Mouse (Mus musculus): ENCODE data around the gene Stx7.
"Not testable (repeated sequence)": the region's sequence is repeated elsewhere in the genome, so short reads cannot be mapped to it uniquely, and the experiment has no call there.

Gene Stx7

DNA sequence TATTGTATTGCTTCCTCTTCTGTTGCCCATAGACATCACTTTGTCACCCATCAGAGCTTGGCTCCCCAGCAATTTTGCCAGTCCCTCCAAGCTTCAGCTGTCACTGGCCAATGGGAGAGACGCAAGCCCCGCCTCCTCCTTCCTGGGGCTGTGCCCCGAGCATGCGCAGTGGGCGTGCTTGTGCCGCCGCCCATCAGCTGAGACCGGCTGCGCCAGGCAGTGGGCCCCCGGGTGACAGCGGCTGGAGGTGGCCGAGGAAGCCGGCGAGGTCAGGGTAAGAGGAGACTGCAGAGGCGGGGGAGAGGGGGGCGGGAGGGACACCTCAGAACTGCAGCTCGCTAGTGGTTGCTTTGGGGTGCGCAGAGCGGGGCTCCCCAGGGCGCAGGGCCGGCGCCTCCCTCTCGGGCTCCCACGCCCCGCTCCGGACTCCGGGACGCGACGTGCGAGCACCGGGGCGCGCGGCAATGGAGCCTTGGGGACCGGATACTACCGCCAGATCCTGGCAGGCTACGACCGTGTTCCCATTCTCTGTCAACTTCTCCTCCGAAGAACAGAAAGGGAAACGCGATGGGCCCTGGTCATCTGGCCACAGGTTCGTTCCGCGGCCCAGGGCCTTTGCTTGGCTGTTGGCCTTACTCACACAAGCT, at the start of gene Stx7:
TSS of gene Stx7 (plus strand) at position 168 of the 647 bp plus-strand sequence.
- CTCF ChIA-PET = interaction anchor here (1.1 kb wide), 1 partner anchor 11 kb away, joined by 3 read pairs; no protein-coding TSS in a partner anchor

DNA sequence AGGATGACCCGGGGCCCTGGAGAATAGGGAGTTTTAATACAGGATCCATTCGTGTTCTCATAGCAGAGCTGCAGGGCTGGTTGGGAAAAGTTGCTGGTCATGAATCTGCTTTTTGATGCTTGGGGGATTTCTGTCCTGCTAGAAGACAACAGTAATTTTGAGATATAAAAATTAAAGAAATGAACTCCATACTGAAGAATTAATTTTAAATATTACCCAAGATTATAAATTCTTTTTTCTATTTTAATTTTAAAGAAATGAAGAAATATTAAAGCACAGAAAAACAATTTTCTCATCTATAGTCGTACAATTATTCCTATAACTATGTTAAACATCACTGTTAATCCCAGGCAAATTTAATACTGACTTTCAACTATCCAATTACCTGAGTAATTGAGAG, 47.3 kb upstream of the Stx7 start, which contains the start of gene Taar8c:
TSS of gene Taar8c (minus strand) at position 101 of the 400 bp plus-strand sequence.
- CTCF ChIA-PET = not testable (repeated sequence)

DNA sequence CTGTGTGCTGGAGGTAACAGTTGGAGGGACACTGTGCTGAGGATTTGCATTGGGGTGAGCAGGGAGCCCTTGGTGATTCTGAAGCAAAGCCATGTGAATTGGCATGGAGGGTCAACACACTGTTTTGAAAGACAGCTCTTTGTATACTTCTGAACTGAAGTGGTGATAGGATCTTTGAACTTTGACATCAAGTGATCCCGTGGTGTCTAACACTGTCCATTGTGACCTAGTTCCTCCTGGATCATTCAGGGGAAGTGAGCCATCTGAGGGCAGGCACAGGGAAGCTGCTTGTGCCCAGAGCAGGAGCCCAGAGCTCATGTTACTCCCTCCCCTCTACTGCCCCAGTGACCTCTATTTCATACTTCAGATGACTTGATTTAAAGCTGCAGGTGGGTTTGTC, 45.8 kb upstream of the Stx7 start:
- CTCF ChIA-PET = not testable (repeated sequence)

DNA sequence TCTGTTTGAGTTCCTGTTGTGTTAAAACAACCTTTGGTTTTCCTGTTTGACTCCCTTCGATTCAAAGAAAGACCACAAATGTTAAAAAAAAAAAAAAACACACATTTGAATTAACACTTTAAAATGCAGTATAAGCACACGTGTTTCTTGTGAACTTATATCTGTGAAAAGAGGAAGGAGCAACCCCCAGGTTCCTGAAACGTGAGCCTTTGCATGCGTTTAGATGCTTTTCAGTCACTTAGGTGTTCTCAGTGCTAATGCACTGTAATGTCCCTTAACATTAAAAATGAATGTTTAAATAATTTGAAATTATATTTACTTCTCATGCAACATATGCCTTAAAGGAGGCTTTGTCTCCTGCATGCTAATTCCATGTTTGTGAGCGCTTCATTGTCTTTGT, 41.4 kb upstream of the Stx7 start:
- CTCF ChIA-PET = no interaction called here

DNA sequence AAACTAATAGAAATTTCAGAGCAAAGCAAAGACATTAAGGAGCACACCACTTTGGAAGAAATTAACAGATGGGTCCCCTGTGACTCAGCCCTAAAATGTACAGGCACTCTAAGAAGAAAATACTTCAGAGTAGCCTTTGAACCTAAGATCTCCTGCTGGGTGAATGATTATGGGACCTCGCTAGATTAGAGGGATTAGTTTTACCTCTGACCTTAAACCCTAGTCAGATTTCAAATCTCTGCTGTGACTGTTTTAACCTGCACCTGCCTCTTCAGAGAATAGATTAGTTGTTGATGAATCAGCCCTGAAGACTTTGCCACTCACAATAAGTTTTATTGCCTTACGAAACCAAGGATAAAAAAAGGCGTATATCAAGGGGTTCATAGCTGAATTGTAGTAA, 40.9 kb upstream of the Stx7 start:
- CTCF ChIA-PET = no interaction called here

DNA sequence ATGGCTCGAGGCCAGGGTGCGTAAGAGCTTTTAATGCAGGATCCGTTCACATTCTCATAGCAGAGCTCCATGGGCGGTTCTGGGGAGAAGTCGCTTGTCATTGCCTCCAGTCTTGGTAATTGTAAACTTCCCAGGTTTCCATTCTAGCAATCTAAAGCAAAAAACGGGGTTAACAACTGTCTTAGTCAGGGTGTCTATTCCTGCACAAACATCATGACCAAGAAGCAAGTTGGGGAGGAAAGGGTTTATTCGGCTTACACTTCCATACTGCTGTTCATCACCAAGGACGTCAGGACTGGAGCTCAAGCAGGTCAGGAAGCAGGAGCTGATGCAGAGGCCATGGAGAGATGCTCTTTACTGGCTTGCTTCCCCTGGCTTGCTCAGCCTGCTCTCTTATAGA, 39.7 kb upstream of the Stx7 start, which contains the start of gene Taar9:
TSS of gene Taar9 (minus strand) at position 101 of the 400 bp plus-strand sequence.
- CTCF ChIA-PET = not testable (repeated sequence)

DNA sequence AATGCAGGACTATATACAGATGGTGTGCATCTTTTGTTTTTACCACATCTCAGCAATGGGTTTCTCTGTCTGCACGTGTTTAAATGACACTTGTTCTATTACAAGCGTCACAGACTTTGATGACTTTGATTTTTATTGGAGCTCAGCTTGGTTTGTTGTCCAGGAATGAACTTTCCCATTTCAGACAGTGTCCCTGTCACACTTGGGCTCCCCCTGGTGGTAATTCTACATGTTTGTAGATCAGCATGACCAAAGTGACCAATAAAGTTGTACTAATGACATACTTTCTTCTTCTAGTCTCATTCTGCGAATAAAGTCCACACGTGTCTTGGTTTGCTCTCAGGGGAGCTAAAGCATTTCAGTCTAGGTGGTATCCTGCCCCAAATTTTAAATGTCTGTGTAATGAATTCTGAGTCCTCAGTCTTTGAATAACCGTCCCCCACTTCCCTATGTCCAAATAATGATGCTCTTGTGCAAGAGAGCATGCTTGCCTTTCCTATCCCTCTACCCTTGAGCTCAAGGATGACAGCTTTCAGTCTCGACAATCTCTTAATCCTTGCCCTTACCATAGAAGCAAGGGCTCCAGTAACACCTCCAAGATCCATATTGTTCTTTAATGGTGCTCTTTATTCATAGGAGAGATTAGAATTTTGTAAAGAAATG, 37.9 kb upstream of the Stx7 start:
- CTCF ChIA-PET = no interaction called here

DNA sequence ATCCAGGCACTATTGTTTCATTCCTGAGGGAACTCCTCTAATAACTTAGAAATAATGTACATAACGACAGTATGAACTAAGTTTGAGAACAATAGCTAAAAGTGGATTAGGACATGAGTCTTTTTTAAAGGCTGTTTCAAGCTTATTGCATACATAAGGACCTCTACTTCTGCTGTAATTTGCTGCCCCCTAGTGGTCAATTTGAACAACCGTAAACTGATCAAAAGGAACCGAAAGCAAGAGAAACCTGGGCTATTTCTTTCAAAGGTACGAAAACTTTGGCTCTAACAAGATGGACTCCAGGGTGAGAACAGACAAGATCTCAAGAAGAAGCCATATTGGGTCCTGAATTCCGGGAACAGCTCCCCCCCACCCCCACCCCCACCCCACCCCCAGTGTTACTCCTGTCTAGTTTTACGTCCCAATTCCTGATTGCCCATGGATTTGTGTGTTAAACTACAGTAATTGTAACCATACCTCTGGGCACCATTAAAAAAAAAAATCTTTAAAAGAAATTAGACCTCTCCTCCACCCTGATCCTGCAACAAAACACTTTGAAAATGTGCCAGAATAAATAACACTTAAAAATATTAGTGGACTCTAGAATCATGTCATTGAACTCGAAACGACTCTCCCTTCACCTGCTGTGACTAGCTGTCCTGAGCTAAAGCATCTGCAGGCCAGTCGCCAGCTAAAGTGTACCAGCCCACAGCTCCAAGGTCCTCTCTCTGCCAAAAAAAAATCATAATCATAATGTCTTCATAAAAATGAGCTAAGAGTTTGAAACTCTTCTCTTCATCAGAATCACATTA, 17.4 kb upstream of the Stx7 start:
- CTCF ChIA-PET = interaction anchor here (1.4 kb wide), 1 partner anchor 18 kb away, joined by 5 read pairs; no protein-coding TSS in a partner anchor

DNA sequence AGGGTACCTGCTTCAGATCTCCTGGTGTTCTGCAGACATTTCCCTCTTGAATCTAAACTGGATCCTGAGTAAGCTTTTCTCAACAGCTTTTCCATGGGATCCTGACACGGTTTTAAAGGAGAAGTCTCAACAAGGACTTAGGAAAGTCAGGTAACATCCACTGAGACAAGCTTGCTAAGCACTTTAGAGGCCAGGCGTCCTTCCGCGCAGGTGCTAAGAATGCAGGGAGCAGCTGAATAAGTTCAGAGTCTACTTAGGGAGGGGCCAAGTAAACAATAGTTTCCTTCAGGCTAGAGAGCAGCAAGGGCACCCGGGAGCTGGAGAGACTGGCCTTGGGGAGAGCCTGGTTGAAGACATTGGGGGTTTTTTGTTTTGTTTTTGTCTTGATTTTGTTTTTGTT, 16.8 kb upstream of the Stx7 start:
- CTCF ChIA-PET = interaction anchor here (0.6 to 1.4 kb wide), 2 partner anchors 18 to 320 kb away, joined by 5 to 10 read pairs; no protein-coding TSS in a partner anchor

DNA sequence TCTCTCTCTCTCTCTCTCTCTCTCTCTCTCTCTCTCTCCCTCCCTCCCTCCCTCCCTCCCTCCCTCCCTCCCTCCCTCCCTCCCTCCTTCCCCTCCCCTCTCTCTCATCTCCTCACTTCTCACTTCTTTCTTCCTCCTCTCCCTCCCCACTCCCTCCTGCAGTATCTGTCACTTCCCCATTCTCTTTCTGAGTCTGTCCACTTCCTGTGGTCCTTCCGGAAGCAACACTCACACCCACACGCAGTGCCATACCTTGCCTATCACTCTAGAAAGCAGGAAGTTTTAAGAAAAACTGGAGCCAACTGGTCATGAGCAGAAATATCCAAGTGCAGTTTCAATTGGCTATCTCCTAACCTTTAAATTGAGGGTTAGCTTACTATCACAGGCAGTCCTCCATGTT, 16.0 kb upstream of the Stx7 start:
- CTCF ChIA-PET = no interaction called here

DNA sequence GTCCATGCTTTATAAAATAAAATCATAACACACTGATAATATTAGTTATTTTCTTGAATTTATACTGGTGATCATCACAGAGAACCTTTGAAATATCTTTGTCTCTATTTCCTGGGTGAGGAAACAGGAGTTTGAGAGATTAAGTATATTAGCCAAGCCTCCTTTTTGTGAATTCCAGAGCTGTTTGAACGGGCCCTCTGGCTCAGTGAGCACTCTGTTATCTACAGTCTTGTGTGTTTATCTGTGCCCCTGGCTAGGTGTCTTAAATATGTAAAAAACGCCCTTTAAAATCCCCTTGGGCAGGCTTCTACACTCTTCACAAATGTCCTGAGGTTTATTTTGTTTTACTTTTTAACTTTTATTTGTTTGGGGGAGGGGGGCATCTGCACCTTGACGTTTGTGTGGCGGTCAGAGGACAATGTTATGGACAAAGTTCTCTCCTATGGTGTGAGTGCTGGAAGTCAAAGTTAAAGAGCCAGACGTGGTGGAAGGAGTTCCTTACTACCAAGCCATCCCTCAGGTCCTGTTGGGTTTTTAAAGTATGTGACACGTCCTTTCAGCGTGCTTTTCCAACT, 14.9 kb upstream of the Stx7 start:
- CTCF ChIA-PET = no interaction called here

DNA sequence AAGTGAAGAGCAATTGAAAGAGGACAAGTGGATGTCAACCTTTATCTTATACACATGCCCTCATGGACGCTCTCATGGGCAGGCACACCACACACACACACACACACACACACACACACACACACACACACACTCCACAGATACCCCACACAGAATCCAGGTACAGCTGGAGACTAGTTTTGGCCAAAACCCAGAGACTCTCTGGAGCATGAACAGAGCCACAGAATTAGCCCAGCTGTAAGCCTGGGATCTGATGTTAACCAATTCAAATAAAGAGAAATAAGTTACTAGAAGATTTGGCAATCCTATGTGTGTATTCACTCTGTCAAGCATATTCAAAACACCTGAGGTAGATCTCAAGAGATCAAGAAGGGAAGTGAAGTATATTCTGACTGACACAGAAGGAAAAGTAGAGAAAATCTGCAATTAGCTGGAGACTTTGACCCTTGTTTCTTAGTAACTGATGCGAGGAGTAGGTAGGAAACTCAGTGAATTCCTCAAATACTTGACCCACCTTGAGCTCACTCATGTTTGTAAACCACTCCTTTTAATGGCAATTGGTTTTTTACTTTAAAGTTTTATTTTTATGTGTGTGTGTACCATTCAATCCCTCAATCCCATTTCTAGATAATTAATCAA, 10.4 kb upstream of the Stx7 start:
- CTCF ChIA-PET = interaction anchor here (0.8 kb wide), 1 partner anchor 1662 kb away, joined by 12 read pairs; no protein-coding TSS in a partner anchor

DNA sequence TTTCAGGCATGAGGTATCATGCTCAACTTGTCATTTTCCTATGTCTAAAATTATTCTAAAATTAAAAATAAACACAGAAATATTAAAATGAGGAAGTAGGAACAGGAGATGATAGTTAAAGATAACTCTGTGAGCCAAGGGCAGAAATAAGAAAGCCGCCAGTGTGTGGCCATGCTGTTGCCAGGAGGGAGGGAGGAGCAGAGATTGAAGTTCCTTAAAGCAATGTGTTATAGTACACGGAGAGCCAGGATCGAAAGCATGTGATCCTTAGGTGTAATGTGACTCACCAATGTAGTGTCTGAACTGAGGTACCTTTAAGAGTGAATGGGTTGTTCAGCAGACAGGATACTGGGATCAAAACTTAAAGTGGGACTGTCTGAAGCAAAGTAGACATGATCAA, 6.4 kb upstream of the Stx7 start:
- CTCF ChIA-PET = no interaction called here

DNA sequence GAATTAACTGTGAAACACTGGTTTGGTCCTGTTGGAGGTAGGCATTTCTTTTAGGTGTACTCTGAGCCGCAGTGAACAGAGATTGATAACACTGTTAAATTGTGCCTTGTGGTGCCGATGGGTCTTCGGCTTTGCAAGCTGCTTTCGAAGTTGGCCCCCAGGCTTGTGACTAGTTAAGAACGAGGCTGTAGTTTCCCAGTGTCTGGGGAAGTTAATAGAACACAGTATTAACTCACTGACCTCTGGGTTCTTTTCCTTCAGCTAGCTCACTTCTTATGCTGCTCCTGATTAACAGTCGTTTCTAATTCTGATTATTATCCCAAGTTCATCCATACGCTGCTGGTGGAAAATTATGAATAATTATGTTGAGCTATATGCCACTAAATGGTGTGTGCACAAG, 984 bp downstream of the Stx7 start:
- CTCF ChIA-PET = interaction anchor here (1.0 kb wide), 1 partner anchor 18 kb away, joined by 5 read pairs; no protein-coding TSS in a partner anchor

DNA sequence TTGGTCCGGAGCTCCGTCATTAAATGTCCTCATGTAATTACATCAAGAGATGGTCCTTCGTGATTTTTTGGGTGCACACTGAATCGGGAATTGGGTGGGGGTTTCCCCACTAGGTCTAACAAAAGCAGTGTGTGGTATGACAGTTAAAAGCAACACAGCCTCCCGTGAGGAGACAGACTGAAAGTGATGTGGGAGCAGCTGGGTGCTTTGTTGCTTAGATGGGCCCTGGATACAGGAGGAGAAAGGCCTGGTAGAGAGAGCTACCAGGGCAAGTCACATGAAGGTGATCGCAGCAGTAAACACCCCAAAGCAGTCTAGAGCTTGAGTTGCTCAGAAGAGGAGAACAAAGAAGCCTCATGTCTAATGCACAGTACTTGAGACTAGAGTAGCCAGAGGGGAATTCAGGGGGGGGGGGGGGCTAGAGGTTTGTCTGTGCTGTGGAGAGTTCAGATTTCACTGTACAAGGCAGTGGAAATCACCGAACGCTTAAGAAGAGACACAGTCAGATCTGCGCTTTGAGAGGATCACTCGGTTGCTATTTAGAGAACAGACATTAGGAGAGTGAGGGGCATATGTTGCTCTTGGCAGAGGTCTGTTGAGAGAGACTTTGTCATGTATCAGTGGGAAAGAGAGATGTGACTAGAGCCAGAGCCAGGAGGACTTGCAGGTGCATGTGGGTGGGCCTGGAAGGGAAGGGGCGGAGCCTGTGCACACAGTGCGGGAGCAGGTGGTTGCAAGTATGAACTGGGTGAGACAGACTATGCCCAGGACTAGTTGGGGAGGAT, 9.6 kb downstream of the Stx7 start:
- CTCF ChIA-PET = interaction anchor here (0.7 kb wide), 1 partner anchor 38 kb away, joined by 5 read pairs; no protein-coding TSS in a partner anchor

DNA sequence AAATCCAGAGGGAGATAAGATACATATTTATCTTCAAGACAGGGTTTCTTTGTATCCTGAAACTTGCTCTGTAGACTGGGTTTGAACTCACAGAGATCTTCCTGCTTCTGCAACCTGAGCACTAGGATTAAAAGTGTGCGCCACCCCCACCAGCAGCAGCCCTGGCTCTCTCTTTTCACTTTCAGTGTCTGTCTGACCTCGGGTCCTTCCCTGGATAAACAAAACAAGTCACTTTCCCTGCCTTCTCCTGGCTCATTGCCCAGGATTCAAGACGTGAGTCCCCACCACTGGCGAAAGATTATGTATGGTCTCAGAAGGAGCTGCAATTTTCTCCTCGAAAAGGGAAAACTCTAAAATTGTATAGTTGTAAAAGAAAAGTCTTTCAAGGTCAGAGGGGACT, 10.5 kb downstream of the Stx7 start:
- CTCF ChIA-PET = interaction anchor here (1.1 kb wide), 1 partner anchor 11 kb away, joined by 3 read pairs; the partner anchor contains the start of gene Stx7

DNA sequence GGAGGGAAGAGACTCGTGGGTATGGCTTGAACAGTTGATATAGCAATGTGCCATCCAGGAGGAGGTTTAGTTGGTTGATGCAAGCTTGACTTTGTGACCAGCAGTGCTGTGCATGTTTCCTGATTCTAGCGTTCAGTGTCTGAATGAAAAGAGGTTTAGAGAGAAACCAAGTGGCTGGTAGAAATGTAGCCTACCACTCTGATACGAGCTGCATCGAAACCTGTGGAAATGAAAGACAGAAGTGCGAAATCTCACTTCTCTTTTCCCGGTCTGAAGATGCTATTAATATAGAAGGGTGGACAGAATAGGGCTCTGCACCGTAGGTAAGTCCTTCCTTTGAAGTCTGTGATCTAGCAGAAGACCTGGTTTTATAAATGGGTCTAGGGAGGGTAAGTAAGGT, 11.2 kb downstream of the Stx7 start:
- CTCF ChIA-PET = interaction anchor here (1.1 kb wide), 1 partner anchor 12 kb away, joined by 3 read pairs; the partner anchor contains the start of gene Stx7

DNA sequence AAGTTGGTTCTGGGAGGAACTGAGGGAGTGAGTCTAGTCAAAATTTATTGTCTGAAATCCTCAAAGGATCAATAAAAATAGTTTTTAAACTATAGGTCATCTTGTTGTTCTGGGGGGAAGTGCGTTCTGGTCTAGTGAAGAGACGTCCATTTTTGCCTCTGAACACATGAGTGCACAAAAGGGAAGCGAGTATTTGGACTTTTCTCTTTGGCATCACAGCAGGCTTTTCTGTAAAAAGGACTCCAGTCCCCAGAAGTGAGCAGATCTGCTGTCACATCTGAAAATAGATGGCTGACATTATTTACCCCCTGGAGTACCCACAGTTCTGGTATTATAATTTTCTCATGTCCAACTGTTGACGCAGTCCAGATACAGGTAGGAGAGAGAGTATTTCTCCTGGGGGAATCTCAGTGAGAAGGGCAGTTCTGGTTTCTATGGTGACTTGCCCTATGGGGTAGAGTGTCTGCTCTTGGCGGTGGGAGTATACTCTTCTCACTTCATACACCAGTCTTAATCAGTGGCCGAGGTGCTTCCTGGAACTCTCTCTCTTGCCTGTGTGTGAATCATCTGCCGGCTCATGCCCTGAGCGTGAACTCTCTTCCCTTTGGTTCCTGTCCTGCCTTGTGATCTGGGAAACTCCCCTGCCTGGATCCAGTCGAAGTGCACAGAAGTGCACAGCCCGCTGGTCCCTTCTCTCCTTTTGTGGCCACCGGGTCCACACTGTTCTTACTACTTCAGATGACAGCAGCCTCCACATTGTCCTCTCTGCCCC, 15.2 kb downstream of the Stx7 start:
- CTCF ChIA-PET = no interaction called here

DNA sequence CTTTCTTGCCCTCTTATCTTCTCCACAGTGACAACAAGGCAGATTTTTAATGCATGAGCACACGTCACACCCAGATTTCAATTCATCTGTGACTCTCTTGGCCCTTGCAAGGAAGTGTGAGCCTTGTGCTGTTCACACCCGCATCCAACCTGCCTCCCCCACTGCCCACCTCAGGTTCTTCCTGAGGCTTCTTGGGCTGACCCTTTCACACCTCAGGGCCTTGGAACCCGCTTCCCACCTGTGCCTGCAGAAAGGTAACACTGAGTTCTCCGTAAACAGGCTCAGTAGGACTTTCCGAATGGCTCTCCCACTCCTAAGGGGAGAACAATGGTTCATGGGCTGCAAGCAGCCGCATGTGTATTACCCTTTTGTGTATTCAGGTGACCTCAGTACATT, 15.8 kb downstream of the Stx7 start:
- CTCF ChIA-PET = no interaction called here
